Mouse (Mus musculus) adrenal gland, postnatal 25 days (tissue): ENCODE measurements around the gene Nup210l. TPM values are rescaled to one million over a fixed set of nuclear protein-coding genes. Genes with fewer than 3 reads are reported as not detected.

Experiments used
- DNase-seq: peaks from one replicate; pipeline ENCODE4 v3.0.0; 2021; ENCODE audit warnings: mixed read lengths
- long read RNA-seq: library from polyadenylated mRNA; stranded (forward); transcript quantifications from one replicate; pipeline ENCODE4 v2.0.0, GENCODE M21; 2021
- total RNA-seq: library from RNA; stranded (reverse); gene quantifications from 2 replicates; pipeline ENCODE4 v1.2.3, GENCODE M21; 2021

Gene Nup210l
- 0.55 and 0.71 TPM in 2 replicates for total RNA-seq
- long read RNA-seq: 0 reads

DNA sequence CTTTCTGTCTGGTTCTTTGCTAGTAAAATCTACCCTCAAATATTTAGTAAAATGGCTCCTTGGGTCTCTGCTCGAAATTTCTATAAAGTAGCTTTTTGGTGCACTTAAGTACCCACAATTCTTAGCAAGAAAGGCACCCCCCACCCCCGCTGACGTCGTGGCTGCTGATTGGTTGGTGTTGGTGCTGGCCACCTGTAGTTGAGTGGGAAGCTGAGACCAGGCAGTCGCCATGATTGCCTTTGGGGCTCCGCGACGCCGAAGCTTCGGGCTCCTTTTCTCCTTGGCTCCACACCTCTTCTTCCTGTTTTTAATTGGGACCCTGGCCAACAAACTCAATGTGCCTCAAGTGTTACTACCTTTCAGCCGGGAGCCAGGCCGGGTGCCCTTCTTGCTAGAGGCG, at the start of gene Nup210l:
Gene Nup210l (plus strand): TSS at position 195 of the 400 bp plus-strand sequence.
- DNase-seq: no peak

DNA sequence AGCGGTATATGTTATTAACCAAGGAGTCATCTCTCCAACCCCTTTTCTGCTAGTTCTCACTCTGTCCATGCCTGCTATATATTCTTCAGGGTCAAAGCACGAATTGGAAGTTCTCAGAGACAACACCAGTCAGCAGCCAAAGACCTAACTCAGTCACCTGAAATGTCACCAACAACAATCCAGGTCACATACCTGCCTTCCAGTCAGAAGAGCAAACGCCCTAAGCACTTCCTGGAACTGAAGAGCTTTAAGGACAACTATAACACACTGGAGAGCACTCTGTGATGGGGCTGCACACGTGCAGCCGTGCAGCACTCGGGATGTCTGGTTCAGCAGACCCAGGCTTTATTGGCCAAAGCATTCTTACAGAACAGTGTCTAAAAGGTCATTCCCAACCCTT, 42.4 kb upstream of the Nup210l start:
- no peak for DNase-seq

DNA sequence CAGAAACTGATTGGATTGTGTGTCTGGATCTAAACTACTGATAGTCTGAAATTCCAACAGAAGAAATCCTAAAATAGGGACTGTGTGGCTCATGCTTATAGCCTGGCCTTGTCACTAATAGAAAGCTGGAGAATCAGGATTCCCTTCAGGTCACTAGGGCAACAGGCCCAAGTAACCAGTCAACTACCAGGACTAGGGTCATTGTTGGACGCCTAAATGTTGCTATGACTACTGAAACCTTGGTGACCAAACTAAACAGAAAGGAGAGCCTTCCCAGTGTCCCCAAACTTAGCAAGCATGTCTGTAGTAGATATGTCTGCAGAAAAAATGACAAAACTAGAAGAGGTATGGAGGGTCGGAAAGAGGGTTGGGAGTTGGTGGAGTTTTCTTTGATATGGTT, 41.4 kb upstream of the Nup210l start:
- no peak for DNase-seq

DNA sequence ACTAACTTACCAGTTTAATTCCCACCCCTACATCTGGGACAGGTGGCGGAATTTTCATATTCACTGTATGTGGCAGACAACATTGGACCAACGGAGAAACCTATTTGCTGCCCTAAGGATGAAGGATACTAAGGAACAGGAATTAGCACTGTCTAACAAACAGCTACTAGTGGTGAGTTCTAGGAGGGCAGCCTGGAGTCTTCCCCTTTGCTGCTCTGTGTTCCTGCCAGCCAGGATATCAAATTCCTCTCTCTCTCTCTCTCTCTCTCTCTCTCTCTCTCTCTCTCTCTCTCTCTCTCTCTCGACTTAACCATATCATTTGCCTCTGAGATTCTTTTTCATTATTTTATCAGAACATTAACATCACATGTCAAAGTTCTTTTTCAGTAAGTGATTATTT, 39.5 kb upstream of the Nup210l start:
- no peak for DNase-seq

DNA sequence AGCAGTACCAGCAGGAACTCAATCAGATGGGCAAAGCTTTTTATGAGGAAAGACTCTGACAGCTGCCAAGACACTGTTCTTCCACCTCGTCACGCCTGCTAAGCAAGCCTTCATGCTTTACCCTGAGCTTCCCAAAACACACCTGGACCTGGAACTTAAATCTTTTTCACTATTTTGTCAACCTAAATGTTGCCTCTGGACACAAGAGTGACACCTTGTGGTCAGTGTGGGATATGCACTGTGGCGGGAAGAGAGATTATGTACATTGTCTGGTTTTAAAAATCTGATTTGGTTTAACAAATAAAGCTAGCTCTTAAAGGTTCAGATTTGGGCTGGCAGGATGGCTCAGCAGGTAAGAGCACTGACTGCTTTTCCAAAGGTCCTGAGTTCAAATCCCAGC, 38.4 kb upstream of the Nup210l start:
- DNase-seq: peak; percentile 40

DNA sequence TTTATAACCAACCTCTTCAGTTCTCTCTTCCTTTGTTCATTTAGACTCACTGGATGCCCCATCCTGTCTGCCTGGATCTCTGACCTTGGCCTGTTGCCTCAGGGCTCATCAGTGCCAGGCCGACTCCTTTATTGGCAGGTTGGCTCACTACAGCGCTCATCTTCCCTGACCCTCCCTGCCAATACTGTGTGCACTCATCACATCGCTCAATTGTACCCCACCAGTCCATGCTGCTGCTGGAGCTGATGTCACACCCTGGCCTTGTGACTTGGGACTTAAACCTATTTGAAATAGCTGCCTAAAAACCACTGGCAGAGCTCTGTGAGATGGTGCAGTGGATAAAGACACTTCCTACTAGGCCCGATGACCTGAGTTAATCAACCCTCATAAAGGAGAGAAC, 36.1 kb upstream of the Nup210l start:
- DNase-seq: peak; percentile 29

DNA sequence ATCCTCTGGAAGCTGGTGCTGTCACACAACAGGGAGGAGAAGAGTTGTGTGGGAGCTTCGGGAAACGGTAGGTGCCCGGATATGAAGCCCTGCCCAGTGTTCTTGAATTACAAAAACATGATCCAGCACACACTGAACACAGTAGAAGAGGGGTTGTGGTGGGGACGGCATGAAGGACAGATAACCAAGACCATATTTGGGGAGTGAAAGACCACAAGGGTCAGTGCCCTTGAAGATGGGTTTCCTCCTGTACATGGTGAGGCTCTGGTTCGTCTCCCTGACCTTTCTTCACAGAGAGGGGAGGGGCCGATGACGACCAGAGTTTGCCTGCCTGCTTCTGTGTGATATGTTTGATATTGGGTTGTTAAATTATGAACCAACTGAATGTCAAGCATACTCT, 34.2 kb upstream of the Nup210l start:
- DNase-seq: no peak

DNA sequence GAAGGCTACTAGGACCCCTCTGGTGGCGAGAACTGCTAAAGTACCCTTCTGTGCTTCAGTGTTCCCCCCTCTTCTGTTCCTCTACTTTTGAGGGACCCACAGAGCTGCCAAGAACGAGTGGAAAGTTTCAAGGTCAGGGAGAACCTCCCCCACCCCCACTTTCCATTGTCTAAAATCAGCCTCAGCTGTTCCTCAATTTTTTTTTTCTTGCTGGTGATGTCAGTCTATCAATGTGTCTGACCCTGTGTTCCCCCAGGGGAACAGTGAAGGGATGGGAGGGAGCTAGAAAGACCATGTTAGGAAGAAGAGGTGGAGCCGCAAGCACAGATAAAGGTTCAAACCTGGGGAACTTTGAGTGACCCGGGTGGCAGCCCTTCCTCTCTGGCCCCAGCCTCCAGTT, 31.6 kb upstream of the Nup210l start, which contains the start of gene Tpm3:
Gene Tpm3 (plus strand): TSS at position 356 of the 400 bp plus-strand sequence.
- DNase-seq: no peak

DNA sequence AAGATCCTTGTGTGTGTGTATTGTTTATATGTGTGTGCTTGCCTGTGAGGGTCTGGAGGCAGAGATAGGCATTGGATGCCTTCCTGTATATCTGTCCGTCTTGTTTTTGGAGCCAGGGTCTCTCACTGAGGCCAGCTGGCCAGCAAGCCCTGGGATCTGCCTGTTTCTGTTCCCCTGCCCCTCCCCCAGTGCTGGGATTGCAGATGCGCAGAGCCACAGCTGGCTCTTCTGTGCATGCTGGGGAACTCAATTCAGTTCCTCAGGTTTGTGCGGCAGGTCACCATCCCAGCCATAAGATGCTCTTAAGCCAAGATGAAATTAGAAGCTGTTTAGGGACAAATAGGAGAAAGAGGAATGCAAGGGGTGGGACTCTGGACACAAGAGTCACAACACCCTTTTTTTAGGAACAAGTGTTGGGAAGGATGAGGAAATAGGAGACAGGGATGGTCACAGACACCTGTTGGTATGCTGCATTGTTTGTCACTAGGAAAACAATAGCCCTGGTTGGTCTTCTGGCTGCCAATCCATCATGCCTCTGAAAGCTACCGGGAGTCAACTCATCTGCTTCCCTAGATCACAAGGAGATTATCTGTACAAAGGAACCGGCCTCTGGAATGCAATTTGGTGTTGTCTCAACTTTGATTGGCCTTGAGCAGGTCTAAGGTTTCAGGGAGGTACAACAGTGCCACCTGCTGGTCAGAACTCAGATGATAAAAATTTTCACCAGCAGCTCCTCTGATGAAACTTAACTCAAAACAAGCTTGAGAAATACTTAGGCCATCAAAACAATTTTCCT, 26.8 kb upstream of the Nup210l start:
- peak; percentile 75 for DNase-seq

DNA sequence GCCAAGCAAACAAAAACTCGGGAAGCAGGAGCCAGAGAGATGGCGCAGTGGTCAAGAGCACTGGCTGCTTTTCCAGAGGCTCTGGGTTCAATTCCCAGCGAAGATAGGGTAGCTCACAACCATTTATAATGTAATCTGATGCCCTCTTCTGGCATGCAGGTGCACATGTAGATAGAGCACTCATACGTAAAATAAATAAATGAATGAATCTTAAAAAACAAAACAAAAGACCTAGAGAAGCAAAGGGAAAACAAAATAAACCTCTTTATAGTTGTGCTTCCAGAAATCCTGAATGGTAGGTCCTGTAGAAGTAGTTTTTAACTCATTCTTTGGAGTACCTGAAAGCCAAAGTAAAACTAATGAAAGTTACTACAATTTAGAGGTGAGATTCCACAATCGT, 25.7 kb upstream of the Nup210l start:
- DNase-seq: no peak

DNA sequence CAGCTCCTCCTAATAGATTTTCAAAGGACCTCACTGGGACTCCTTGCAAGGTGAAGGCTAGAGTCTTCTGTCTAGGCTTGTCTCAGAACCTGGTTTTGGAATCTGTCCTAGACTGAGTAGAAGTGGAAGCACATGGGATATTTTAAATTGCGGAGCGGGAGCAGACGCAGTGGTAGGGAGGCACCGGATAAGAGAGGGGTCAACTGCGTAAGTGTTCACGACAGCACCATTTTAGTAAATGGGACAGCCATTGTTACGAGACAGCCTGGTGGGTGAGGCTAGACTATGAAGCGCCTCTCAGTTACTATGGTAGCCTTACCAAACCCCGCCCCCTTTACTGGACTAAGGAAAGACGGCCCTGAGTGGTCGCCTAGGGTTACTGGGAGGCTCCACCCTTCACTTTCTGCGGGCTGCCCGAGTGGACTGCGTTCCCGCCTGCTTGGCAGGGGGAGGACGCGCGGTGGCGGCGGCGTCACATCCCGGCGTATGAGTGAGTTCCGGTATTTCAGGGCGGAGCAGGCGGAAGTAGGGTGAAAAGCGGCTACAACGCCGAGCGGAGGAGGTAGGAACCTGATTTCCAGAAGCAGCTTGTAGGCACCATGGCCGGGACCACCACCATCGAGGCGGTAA, 24.7 kb upstream of the Nup210l start:
- peak; percentile 92 for DNase-seq

DNA sequence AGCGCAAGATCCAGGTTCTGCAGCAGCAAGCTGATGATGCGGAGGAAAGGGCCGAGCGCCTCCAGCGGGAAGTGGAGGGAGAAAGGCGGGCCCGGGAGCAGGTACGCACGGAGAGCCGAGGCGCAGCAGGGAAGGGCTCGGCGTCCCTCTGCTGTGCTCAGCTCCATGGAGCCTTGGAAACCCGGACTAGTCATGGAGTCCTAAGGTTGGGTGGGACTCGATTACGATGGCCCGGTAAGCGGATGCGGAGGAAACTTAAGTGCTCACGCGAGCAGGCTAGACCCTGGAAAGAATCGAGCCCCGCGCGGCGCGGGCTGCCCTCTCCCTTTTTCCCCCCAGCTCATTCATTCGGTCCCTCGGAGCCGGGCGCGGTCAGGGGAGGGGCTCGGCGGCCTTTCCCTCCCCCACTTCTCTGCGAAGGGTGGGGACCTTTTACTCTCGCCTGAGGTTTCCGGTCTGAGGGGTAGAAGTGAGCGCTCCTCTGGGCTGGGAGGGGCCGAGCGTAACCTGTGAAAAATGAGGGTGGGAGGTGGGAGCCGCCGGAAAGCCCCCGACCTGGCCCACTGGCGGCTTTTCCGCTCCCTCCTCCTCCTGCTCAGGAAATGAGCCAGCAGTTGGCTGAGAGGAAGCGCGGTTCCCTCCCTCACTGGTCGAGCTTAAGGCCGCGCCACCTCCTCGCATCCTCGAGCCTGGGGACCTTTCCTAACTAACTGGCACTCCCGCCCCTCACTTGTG, 24.0 kb upstream of the Nup210l start:
- peak; percentile 68 for DNase-seq

DNA sequence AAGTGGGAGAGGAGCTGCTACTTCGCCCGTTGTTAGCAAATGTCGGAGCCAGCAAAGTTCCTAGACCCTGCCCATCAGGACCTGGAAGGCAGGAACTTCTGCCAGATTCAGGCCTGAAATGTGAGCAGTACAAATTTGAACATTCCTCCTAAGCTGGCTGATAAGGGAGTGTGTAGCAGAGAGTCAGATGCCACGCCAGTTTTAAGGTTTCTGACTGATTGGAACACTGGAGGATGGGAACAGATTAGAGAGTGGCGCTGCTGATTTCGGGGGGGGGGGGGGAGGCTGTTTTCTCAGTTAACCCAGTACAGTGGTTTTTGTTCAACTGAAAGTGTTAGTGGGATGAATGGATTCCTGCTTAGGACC, 23.5 kb upstream of the Nup210l start:
- DNase-seq: no peak

DNA sequence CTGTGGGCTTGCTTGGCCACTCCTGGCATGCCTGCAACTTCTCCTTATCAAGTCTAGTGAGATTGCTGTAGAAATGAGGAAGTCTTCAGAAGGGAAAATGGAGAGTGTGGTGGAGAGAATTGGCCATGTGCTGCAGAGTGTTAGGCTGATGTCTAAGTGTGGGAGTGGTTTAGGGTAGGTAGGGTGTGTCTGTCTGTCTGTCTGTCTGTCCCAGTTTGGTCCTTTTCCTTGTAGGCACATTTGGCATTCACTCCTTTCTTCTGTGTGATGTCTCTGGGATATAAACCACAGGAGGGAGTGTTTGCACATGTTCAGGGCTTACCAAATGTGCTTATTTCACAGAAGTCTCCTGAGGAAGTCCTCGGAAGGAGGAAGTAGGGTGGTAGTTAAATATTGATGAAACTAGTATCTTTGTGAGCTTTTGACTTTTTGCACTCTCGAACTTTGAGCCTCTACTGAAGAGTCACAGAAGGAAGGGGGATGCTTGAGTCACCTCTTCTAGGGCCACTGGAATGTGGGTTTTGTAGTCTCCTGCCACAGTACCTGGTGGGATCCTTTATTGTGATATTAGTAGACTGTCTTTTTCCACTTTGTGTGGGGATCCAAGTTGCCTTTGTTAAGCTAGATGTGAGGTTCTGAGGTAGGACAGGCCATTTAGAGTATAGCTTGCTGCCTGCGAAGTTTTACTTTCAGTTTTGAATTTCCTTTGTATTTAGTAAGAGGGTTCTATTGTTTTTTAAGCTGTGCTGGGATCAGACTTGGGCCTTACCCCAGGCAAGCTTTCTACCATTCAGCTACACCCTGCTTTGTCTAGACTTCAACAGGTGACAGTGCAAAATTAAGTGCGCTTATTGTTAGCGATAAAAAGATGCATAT, 22.3 kb upstream of the Nup210l start:
- DNase-seq: no peak

DNA sequence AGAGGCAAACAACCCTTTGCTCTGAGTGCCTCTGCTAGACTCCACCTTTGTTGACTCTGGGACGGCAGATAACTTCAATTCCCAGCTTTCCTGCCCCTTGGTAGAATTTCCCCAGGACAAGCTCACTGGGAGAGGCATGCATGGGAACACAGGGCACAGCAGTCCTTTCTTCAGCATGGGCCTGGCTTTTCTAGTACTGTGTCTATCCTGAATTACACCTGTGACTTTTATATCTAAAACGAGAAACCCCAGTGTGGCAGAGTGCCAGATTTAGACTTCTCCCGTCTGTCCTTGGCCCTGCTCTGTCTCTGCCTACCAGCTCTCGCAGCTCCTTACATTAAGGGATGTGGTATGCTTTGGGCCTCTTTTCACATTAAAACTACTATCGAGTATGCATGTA, 20.9 kb upstream of the Nup210l start:
- DNase-seq: no peak

DNA sequence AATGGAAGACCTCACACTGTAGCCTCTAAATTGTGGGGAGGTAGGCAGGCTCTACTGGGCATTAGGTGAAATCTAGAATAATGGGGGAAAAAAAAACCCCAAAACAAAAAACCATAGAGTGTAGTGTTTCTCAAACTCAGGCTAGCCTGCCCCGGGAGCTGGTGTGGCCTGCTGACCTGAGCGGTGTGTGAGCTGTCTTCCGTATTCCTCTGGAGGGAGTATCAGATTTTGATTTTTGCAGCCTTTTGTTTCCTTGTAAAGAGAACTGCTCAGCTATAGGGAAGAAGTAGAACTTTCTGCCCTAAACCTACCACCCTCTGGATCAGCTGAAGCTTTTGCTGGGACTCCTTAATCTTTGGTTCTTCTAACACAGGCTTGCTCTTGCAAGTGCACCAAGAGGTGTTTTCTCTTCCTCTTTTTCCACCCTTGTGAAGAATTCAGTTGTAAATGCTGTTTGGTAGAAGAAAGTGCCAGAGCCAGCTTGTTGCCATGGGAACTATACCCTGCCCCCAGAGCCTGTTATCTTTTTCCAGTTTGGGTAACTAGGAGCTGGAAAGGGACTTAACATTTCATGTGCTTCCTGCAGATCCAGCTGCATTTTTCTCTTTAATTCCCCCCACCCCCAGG, 20.1 kb upstream of the Nup210l start:
- DNase-seq: no peak

DNA sequence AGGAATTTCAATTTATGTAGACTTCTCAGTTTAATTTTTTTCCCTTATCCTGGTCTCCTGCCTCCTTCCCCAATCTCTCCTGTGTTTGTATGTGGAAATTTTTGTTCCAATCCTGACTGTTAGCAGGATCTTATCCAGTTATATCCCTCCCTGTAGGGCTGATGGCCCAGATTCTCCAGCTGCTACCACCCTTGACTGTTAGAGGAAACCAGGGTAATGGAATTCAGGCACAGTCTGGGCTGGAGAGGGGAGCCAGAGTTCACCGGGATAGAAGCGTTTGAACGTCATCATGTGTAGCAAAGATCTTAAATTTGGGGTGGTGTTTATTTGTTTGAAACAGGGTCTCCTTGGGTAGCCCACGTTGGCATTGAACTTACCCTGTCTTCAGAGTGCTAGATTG, 19.1 kb upstream of the Nup210l start:
- no peak for DNase-seq

DNA sequence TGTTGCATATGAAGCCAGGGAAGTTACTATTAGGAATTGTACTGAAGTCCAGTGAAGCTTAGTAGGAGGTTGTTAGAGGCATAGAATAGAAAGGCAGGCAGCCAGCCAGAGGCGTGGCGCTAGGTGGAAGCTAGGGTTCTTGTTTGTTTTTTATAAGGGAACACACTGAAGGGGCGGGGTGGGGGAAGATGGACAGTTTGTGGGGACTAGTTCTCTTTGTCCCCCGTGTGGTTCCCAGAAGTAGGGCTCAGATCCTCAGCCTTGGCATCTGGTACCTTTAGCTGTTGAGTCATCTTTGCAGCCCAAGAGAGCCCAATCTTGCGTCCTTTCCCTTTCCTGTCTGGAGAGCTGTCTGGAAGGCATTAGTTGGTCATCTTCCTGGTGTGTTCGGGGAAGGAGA, 18.7 kb upstream of the Nup210l start:
- no peak for DNase-seq

DNA sequence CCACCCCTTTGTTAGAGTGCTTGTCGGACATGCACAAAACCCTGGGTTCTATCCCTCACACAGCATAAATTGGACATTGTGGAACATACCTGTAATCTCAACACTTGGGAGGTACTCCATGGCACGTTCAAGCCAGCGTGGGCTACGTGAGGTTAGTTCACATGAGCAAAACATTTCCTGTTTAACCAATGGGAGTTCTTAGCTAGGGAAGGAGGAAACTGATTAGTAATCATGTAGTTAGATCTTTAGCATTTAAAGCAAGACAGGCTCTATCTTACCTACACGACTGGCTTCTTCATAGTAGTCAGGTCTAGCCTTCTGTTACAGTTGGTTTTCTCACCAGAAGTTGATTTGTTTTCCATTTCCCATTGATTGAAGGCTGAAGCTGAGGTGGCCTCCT, 17.9 kb upstream of the Nup210l start:
- no peak for DNase-seq

DNA sequence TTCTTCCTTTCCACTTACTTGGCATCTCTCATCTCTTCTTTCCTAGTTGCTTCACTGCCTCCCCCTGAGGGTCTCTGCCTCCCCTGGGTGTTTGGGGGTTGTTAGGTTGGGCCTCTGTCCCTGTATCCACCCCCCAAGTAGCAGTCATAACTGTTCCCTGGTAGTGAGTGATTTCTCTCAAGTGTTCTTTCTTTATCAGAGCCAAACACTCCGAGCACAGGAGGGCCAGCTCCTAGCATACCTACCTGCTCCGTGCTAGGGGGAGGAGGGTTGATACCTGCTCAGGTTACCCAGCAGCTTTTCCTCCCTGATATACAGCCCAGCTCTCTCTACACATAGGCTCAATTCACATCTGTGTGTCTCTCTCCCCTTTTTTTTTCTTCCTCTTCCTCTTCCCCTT, 15.3 kb upstream of the Nup210l start:
- DNase-seq: no peak

DNA sequence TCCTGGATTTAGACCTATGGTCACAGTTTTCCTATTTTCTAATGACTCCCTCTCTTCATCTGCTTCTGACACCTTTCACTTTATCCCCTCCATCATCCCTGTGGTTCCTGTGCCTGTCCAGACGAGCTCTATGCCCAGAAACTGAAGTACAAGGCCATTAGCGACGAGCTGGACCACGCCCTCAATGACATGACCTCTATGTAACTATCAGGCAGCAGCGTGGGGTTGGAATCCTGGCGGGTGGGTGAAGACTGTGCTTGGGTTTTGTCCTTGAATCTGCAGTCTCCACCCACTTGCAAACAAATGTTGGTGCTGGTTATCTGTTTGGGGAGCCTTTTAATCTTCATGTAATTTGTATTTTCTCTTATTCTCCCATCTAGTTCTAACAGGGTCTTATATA, 13.0 kb upstream of the Nup210l start:
- no peak for DNase-seq

DNA sequence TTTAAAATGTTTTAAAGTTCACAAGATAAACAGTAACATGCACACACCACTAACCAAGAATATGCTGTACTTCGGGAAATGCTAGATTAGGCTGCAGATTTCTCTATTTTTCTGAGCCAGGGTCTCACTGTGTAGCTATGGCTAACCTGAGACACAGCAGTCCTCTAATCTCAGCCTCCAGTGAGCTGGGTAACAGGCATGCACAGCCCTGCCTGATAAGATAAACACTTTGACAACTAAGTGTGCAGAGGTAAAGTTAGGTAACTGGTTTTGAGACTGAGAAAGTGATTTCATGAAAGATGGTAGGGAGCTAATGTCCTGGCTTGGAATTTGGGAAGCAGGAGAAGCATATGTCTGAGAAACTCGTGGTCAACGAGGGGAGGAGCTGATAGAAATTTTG, 9.5 kb upstream of the Nup210l start:
- DNase-seq: no peak
